Comparison of ENCODE assay signal across 12 mouse cellular contexts in genomic region chr12:102634436-102635050, GRCm38 (mm10).
DNase-seq lines count a peak whose midpoint lies in the region; ATAC-seq and TF ChIP-seq lines count a peak whose summit lies in the region.
"Had no signal": no experiment of that assay in that cellular context is flagged by ENCODE, and none has a peak within 500 bp of the region (broad histone marks: within the 10 kb centered on the region; RNA-seq: fewer than 3 reads in every experiment).

No protein-coding gene starts in this region.

- H3K4me1 ChIP-seq in lung, postnatal 0 days (ENCODE audit: insufficient read depth, low read depth, low read length): 0 out of 2 replicates have a peak, but pooled peaks cover 3% of the 10 kb centered on the region
- H3K4me1 ChIP-seq in forebrain, embryonic 16.5 days (replicated peaks; ENCODE audit: control insufficient read depth, insufficient read depth, low read length): peaks cover 32% of the 10 kb centered on the region
- H3K4me1 ChIP-seq in neural tube, embryonic 14.5 days (ENCODE audit: control insufficient read depth, insufficient read depth, low read length): peaks cover 5% of the 10 kb centered on the region; the same call in 1 of the 2 replicates

- TF ChIP-seq EP300 in lung, postnatal 0 days (IDR thresholded peaks at IDR 0.05): no peak

- DNase-seq in lung, postnatal 0 days (ENCODE audit: low spot score): no peak
- no peak for DNase-seq in lung, postnatal 4 days
- DNase-seq in brain, embryonic 14.5 days (ENCODE audit: low read depth): peak; percentile 49
- DNase-seq in gastrocnemius, postnatal 10 days: no peak
- no peak for DNase-seq in urinary bladder, adult 2 months (ENCODE audit: low spot score)
- DNase-seq: cerebellum, adult 2 months; embryo, embryonic 11 days; gastrocnemius, postnatal 14 days; liver, embryonic 13.5 days; spleen, adult 18-20 months had no signal

- TF ChIP-seq POLR2A in brain, embryonic 14.5 days (IDR thresholded peaks at IDR 0.05; ENCODE audit: borderline replicate concordance, extremely low read depth, insufficient read depth, insufficient read length, poor library complexity, severe bottlenecking): no peak

- no peak overlapping the region for H3K27ac ChIP-seq in lung, postnatal 0 days (ENCODE audit: low read length)
- H3K27ac ChIP-seq in forebrain, embryonic 16.5 days (ENCODE audit: low read length): peak overlapping the region; percentile 75
- H3K27ac ChIP-seq in neural tube, embryonic 14.5 days (ENCODE audit: low read depth, low read length): no peak overlapping the region
- H3K27ac ChIP-seq: liver, embryonic 13.5 days had no signal

- TF ChIP-seq CTCF in lung, postnatal 0 days (IDR thresholded peaks at IDR 0.05): 0 out of 2 replicates have a peak, but pooled peaks have one; percentile 20
- TF ChIP-seq CTCF in brain, embryonic 14.5 days (IDR thresholded peaks at IDR 0.05; ENCODE audit: borderline replicate concordance, extremely low read depth, insufficient read depth, insufficient read length): no peak

- no peak overlapping the region for H3K9ac ChIP-seq in lung, postnatal 0 days (replicated peaks; ENCODE audit: low read depth)
- no peak overlapping the region; the same call in 1 of the 2 replicates for H3K9ac ChIP-seq in forebrain, embryonic 16.5 days (replicated peaks; ENCODE audit: low read depth, low read length)
- no peak overlapping the region for H3K9ac ChIP-seq in neural tube, embryonic 14.5 days (replicated peaks; ENCODE audit: low read depth, low read length)
- H3K9ac ChIP-seq: liver, embryonic 13.5 days had no signal

- WGBS in lung, postnatal 0 days: 75% methylated on average over 18 of the region's 20 CpGs
- 40% methylated on average over 19 of the region's 20 CpGs for WGBS in forebrain, embryonic 16.5 days
- 25% methylated on average over 19 of the region's 20 CpGs for WGBS in neural tube, embryonic 14.5 days

- no peak for ATAC-seq in lung, postnatal 0 days
- ATAC-seq in forebrain, embryonic 16.5 days: peak; percentile 23; the same call in 1 of the 2 replicates
- ATAC-seq in neural tube, embryonic 14.5 days (ENCODE audit: low read depth): peak; percentile 68

- H3K36me3 ChIP-seq in lung, postnatal 0 days (ENCODE audit: insufficient read depth, low read length): no peaks in the 10 kb centered on the region
- H3K36me3 ChIP-seq in forebrain, embryonic 16.5 days (ENCODE audit: control insufficient read depth, insufficient read depth): no peaks in the 10 kb centered on the region
- H3K36me3 ChIP-seq in neural tube, embryonic 14.5 days (ENCODE audit: control insufficient read depth, insufficient read depth, low read length): no peaks in the 10 kb centered on the region
- H3K36me3 ChIP-seq: liver, embryonic 13.5 days had no signal

- H3K27me3 ChIP-seq in lung, postnatal 0 days (replicated peaks; ENCODE audit: insufficient read depth, low read length): no peaks in the 10 kb centered on the region
- no peaks in the 10 kb centered on the region for H3K27me3 ChIP-seq in forebrain, embryonic 16.5 days (replicated peaks; ENCODE audit: control insufficient read depth, insufficient read depth, low read length)
- no peaks in the 10 kb centered on the region for H3K27me3 ChIP-seq in neural tube, embryonic 14.5 days (ENCODE audit: control insufficient read depth, insufficient read depth, low read length)
- H3K27me3 ChIP-seq: liver, embryonic 13.5 days had no signal

- no peak overlapping the region for H3K4me2 ChIP-seq in lung, postnatal 0 days (replicated peaks; ENCODE audit: low read depth, low read length)
- H3K4me2 ChIP-seq in forebrain, embryonic 16.5 days (ENCODE audit: low read length): no peak overlapping the region
- H3K4me2 ChIP-seq in neural tube, embryonic 14.5 days (ENCODE audit: low read depth, low read length): no peak overlapping the region
- H3K4me2 ChIP-seq: liver, embryonic 13.5 days had no signal

- no peak overlapping the region for H3K4me3 ChIP-seq in lung, postnatal 0 days (ENCODE audit: low read depth, low read length)
- no peak overlapping the region for H3K4me3 ChIP-seq in forebrain, embryonic 16.5 days (replicated peaks; ENCODE audit: low read length)
- no peak overlapping the region for H3K4me3 ChIP-seq in neural tube, embryonic 14.5 days (ENCODE audit: low read depth, low read length)
- H3K4me3 ChIP-seq: liver, embryonic 13.5 days had no signal

- no peaks in the 10 kb centered on the region for H3K9me3 ChIP-seq in lung, postnatal 0 days (ENCODE audit: low read length)
- H3K9me3 ChIP-seq in forebrain, embryonic 16.5 days (ENCODE audit: control insufficient read depth, low read length): no peaks in the 10 kb centered on the region
- no peaks in the 10 kb centered on the region for H3K9me3 ChIP-seq in neural tube, embryonic 14.5 days (ENCODE audit: control insufficient read depth, low read length)
- H3K9me3 ChIP-seq: liver, embryonic 13.5 days had no signal
